Mouse (Mus musculus): Measurements from ENCODE around the gene Tbc1d8. TPM values are rescaled to one million over a fixed set of nuclear protein-coding genes. Genes with fewer than 3 reads are reported as not detected.

Tbc1d8 gene
- total and polyA plus RNA-seq, 3 experiments: 1.5 to 2.4 TPM; not detected in 1

GRCm38 (mm10) chr1:39336788-39337187 is 141.8 kb downstream of the Tbc1d8 start:
- no peak for DNase-seq (ENCODE audit: low read depth, low spot score)
- H3K9ac ChIP-seq (ENCODE audit: control insufficient read depth, low read depth, low read length, poor library complexity, severe bottlenecking): no peak overlapping the region
- no peak overlapping the region for H3K4me3 ChIP-seq (ENCODE audit: control insufficient read depth in 1 of 2, insufficient read depth in 1 of 2, low read depth in 2 of 2, low read length in 2 of 2)
- H3K27ac ChIP-seq (ENCODE audit: control insufficient read depth, low read depth, low read length): no peak overlapping the region
- no peaks in the 10 kb centered on the region for H3K9me3 ChIP-seq (replicated peaks; ENCODE audit: insufficient read depth, low read length)
- H3K79me2 ChIP-seq (ENCODE audit: control insufficient read depth, insufficient read depth, low read length, poor library complexity): no peaks in the 10 kb centered on the region
- peaks cover 0 to 7% of the 10 kb centered on the region in 2 experiments; a peak in 2 of 4 replicates for H3K36me3 ChIP-seq (ENCODE audit: control insufficient read depth in 1 of 2, insufficient read depth in 2 of 2, low read length in 2 of 2)
- no peak for TF ChIP-seq ETS1 (IDR thresholded peaks at IDR 0.05; ENCODE audit: low read depth, low read length)
- TF ChIP-seq POLR2A (IDR thresholded peaks at IDR 0.05; ENCODE audit: control insufficient read depth in 1 of 2, insufficient read depth in 1 of 2, low read depth in 1 of 2, low read length in 2 of 2, poor library complexity in 1 of 2): no peak
- TF ChIP-seq USF1 (IDR thresholded peaks at IDR 0.05; ENCODE audit: low read depth, low read length): no peak
- TF ChIP-seq MYB (IDR thresholded peaks at IDR 0.05; ENCODE audit: low read depth, low read length): no peak
- no peak for TF ChIP-seq CTCF (IDR thresholded peaks at IDR 0.05 in 2 of 3, conservative IDR thresholded peaks at IDR 0.05 in 1 of 3; ENCODE audit: control insufficient read depth in 1 of 3, insufficient read depth in 1 of 3, low read depth in 2 of 3, low read length in 3 of 3, poor library complexity in 1 of 3, severe bottlenecking in 1 of 3)
- no peak for TF ChIP-seq KAT2A (conservative IDR thresholded peaks at IDR 0.05; ENCODE audit: low read depth, low read length)
- no peak for TF ChIP-seq MAFK (IDR thresholded peaks at IDR 0.05; ENCODE audit: borderline replicate concordance, low read depth, low read length)
- peaks cover 0 to 7% of the 10 kb centered on the region in 2 experiments; a peak in 2 of 4 replicates for H3K4me1 ChIP-seq (ENCODE audit: control insufficient read depth in 1 of 2, insufficient read depth in 2 of 2, low read length in 2 of 2)
- H3K27me3 ChIP-seq (ENCODE audit: control insufficient read depth in 1 of 2, insufficient read depth in 2 of 2, low read length in 2 of 2): peaks cover 4 to 12% of the 10 kb centered on the region in 2 experiments

DNA sequence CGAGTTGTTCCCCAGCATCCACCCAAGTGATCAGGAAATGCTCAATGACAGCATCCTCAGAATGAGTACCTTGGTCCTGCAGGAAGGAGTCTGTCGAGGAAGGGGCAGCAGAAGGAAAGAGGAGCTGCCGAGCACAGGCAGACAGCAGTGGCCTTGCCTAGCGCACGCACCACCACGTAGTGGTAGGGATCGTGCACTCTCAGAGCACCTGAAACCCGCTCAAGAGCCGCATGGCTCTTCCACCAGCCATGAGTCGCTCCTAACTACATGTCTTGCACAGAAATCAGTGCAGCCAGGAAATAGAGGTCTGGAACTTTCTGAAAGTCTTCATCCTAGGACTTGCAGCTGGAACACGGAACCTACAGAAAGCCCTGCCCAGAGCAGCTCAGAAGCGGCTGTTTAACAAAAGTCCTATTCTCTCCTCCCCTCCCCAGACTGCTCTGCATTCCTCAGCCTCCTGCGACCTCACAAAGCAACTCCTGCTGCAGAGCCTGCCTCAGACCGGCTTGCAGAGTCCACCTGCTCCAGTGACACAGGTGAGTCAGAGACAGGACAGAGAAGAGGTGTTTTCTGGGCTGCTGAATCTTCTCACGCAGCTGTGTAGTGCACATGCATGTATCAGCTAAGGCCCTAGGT is 142.9 kb downstream of the Tbc1d8 start:
- peaks cover 0 to 7% of the 10 kb centered on the region in 2 experiments; a peak in 2 of 4 replicates for H3K4me1 ChIP-seq (ENCODE audit: control insufficient read depth in 1 of 2, insufficient read depth in 2 of 2, low read length in 2 of 2)
- no peaks in the 10 kb centered on the region for H3K79me2 ChIP-seq (ENCODE audit: control insufficient read depth, insufficient read depth, low read length, poor library complexity)
- H3K9me3 ChIP-seq (replicated peaks; ENCODE audit: insufficient read depth, low read length): no peaks in the 10 kb centered on the region
- peaks cover 0 to 7% of the 10 kb centered on the region in 2 experiments; a peak in 2 of 4 replicates for H3K36me3 ChIP-seq (ENCODE audit: control insufficient read depth in 1 of 2, insufficient read depth in 2 of 2, low read length in 2 of 2)
- TF ChIP-seq POLR2A (IDR thresholded peaks at IDR 0.05; ENCODE audit: control insufficient read depth in 1 of 2, insufficient read depth in 1 of 2, low read depth in 1 of 2, low read length in 2 of 2, poor library complexity in 1 of 2) (no peak), USF1 (IDR thresholded peaks at IDR 0.05; ENCODE audit: low read depth, low read length) (no peak), CTCF (IDR thresholded peaks at IDR 0.05 in 2 of 3, conservative IDR thresholded peaks at IDR 0.05 in 1 of 3; ENCODE audit: control insufficient read depth in 1 of 3, insufficient read depth in 1 of 3, low read depth in 2 of 3, low read length in 3 of 3, poor library complexity in 1 of 3, severe bottlenecking in 1 of 3) (no peak), RCOR1 (IDR thresholded peaks at IDR 0.05; ENCODE audit: low read depth, low read length) (no peak), MEF2A (IDR thresholded peaks at IDR 0.05; ENCODE audit: extremely low read depth, insufficient replicate concordance, low read depth, low read length, poor library complexity, severe bottlenecking) (no peak), MXI1 (IDR thresholded peaks at IDR 0.05; ENCODE audit: low read depth, low read length) (no peak), ZMIZ1 (IDR thresholded peaks at IDR 0.05; ENCODE audit: low read depth, low read length) (no peak), USF2 (IDR thresholded peaks at IDR 0.05; ENCODE audit: borderline replicate concordance in 1 of 2, insufficient read depth in 1 of 2, low read depth in 1 of 2, low read length in 2 of 2) (no peak), ZNF384 (IDR thresholded peaks at IDR 0.05; ENCODE audit: low read depth, low read length) (no peak), MYC (IDR thresholded peaks at IDR 0.05; ENCODE audit: low read depth, low read length) (no peak), TAL1 (IDR thresholded peaks at IDR 0.05; ENCODE audit: low read length) (no peak), HCFC1 (IDR thresholded peaks at IDR 0.05; ENCODE audit: low read depth, low read length) (no peak), NELFE (IDR thresholded peaks at IDR 0.05; ENCODE audit: low read depth, low read length) (no peak), GATA1 (IDR thresholded peaks at IDR 0.05; ENCODE audit: low read depth, low read length) (no peak), NRF1 (IDR thresholded peaks at IDR 0.05; ENCODE audit: insufficient read depth, low read depth, low read length, poor library complexity, severe bottlenecking) (no peak), MAX (IDR thresholded peaks at IDR 0.05; ENCODE audit: low read length) (no peak), CHD2 (IDR thresholded peaks at IDR 0.05; ENCODE audit: low read length) (no peak), GABPA (IDR thresholded peaks at IDR 0.05; ENCODE audit: low read depth, low read length) (no peak), POLR2AphosphoS5 (IDR thresholded peaks at IDR 0.05; ENCODE audit: borderline replicate concordance, low read depth, low read length) (no peak)
- H3K27ac ChIP-seq (ENCODE audit: control insufficient read depth, low read depth, low read length): no peak overlapping the region
- DNase-seq (ENCODE audit: low read depth, low spot score): no peak
- no peak overlapping the region for H3K9ac ChIP-seq (ENCODE audit: control insufficient read depth, low read depth, low read length, poor library complexity, severe bottlenecking)
- no peak overlapping the region for H3K4me3 ChIP-seq (ENCODE audit: control insufficient read depth in 1 of 2, insufficient read depth in 1 of 2, low read depth in 2 of 2, low read length in 2 of 2)
- peaks cover 4 to 12% of the 10 kb centered on the region in 2 experiments for H3K27me3 ChIP-seq (ENCODE audit: control insufficient read depth in 1 of 2, insufficient read depth in 2 of 2, low read length in 2 of 2)
